Mouse (Mus musculus) embryonic fibroblast, embryonic 13.5 days (primary cell): ENCODE data around the gene Mink1. TPM values are rescaled to one million over a fixed set of nuclear protein-coding genes. Genes with fewer than 3 reads are reported as not detected.

Source experiments
- H3K27ac ChIP-seq: 2 replicates; pipeline ENCODE4 v1.5.1; 2012; ENCODE audit warnings: low read length, control low read depth, inconsistent platforms; ENCODE audit not compliant: insufficient read depth
- H3K4me1 ChIP-seq: 2 replicates; pipeline ENCODE4 v1.6.1; 2011; ENCODE audit warnings: low read length; ENCODE audit not compliant: control insufficient read depth, insufficient read depth
- H3K4me3 ChIP-seq: 2 replicates; pipeline ENCODE4 v1.5.1; 2011; ENCODE audit warnings: mild to moderate bottlenecking, control low read depth, low read length; ENCODE audit not compliant: insufficient read depth
- CTCF ChIP-seq: IDR thresholded peaks from 2 replicates; pipeline ENCODE4 v1.5.1; 2011; ENCODE audit warnings: mild to moderate bottlenecking, control low read depth, low read length, moderate library complexity, borderline replicate concordance; ENCODE audit not compliant: insufficient read depth
- POLR2A ChIP-seq: IDR thresholded peaks from 2 replicates; pipeline ENCODE4 v1.6.1; 2011; ENCODE audit warnings: low read depth, mild to moderate bottlenecking, control low read depth, low read length, moderate library complexity
- polyA plus RNA-seq: library from polyadenylated mRNA; stranded (reverse); fragments of >200 nt; gene quantifications from 2 replicates; pipeline ENCODE4 v1.2.4, GENCODE M21; 2011; ENCODE audit warnings: low read depth; ENCODE audit not compliant: missing spikeins, insufficient read length

The Mink1 gene
- polyA plus RNA-seq, 1 experiment: 36.2 TPM

- Histone ChIP-seq H3K4me1 (peaks cover 19% of the 10 kb centered on the region), H3K4me3 (peak overlapping the region; percentile 44), H3K27ac (peak overlapping the region; percentile 97)
- TF ChIP-seq CTCF (no peak), POLR2A (peak; percentile 70; the same call in 1 of the 2 replicates)
Measured at GRCm38 (mm10) chr11:70654923-70655570, 92.4 kb downstream of the Mink1 start.

- TF ChIP-seq CTCF: no peak
- TF ChIP-seq POLR2A: peak; percentile 53
- Histone ChIP-seq H3K4me3 (peak overlapping the region; percentile 44), H3K4me1 (peaks cover 16% of the 10 kb centered on the region), H3K27ac (peak overlapping the region; percentile 96)
Measured at GRCm38 (mm10) chr11:70655571-70656455, 93.1 kb downstream of the Mink1 start.

- H3K4me3 ChIP-seq: peak overlapping the region; percentile 39
- H3K4me1 ChIP-seq: peaks cover 14% of the 10 kb centered on the region
- TF ChIP-seq CTCF: no peak
- H3K27ac ChIP-seq: peak overlapping the region; percentile 96
Measured at GRCm38 (mm10) chr11:70656456-70656927, 93.8 kb downstream of the Mink1 start.

- TF ChIP-seq POLR2A (0 out of 2 replicates have a peak, but pooled peaks have one; percentile 24), CTCF (no peak)
- peak within 1 kb of the TSS; percentile 96 for H3K27ac ChIP-seq
Measured at GRCm38 (mm10) chr11:70656964-70657363, 94.3 kb downstream of the Mink1 start, which contains the start of gene Eno3. Gene Eno3 (plus strand): TSS chr11:70657202.

GRCm38 (mm10) chr11:70657573-70657972 lies 94.9 kb downstream of the Mink1 start:
- H3K4me1 ChIP-seq: peaks cover 14% of the 10 kb centered on the region
- no peak for TF ChIP-seq CTCF
- no peak for TF ChIP-seq POLR2A
- 0 out of 2 replicates have a peak overlapping the region, but pooled peaks have one; percentile 2 for H3K27ac ChIP-seq
- H3K4me3 ChIP-seq: no peak overlapping the region

More at GRCm38 (mm10) chr11:70656964-70657363, 94.3 kb downstream of the Mink1 start, which contains the start of gene Eno3:
- H3K4me1 ChIP-seq: peaks cover 14% of the 10 kb centered on the region
- H3K4me3 ChIP-seq: peak within 1 kb of the TSS; percentile 39

GRCm38 (mm10) chr11:70657991-70658390 lies 95.3 kb downstream of the Mink1 start:
- TF ChIP-seq POLR2A: no peak
- no peak for TF ChIP-seq CTCF
- H3K27ac ChIP-seq: no peak overlapping the region; the same call in 1 of the 2 replicates
- no peak overlapping the region for H3K4me3 ChIP-seq
- H3K4me1 ChIP-seq: peaks cover 14% of the 10 kb centered on the region

- Histone ChIP-seq H3K4me3 (no peak overlapping the region), H3K27ac (no peak overlapping the region; the same call in 1 of the 2 replicates), H3K4me1 (peaks cover 14% of the 10 kb centered on the region)
- TF ChIP-seq CTCF (no peak), POLR2A (no peak)
Measured at GRCm38 (mm10) chr11:70658521-70658920, 95.8 kb downstream of the Mink1 start.

GRCm38 (mm10) chr11:70658942-70659341 lies 96.3 kb downstream of the Mink1 start:
- Histone ChIP-seq H3K4me1 (peaks cover 14% of the 10 kb centered on the region), H3K27ac (no peak overlapping the region; the same call in 1 of the 2 replicates), H3K4me3 (no peak overlapping the region)
- TF ChIP-seq POLR2A (no peak), CTCF (no peak)

- TF ChIP-seq CTCF (no peak), POLR2A (no peak)
- Histone ChIP-seq H3K4me1 (peaks cover 14% of the 10 kb centered on the region), H3K27ac (no peak overlapping the region), H3K4me3 (no peak overlapping the region)
Measured at GRCm38 (mm10) chr11:70660571-70660970, 97.9 kb downstream of the Mink1 start.
